In the genomic region with DNA sequence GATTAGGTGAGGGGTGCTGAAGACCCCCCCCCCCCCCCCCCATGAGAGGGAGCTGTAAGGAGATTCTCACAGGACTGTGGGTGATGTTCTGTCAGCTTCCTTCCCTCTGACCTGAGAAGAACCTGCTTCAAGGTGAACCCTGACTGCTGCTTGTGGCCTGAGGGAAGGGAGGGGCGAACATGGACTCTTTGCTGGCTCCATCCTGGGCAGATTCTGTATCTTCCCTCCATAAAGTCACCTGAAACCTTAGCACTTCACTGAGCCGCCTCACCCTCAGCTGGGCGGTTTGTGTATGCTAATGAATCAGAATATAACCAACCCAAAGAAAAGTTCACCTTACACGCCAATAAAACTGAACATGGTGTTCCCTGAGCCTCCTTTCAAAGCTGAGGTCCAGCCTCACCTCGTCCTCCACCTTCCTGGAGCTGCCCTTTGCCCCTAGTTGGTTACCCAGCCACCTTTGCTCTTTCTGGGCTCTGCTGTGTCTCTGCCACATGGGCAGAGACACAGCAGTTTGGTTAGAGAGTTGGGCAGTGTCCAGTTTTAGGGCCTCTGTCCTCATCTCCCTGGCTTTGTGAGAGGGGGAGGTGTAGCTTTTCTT, we compare ENCODE assay signal across 15 mouse cellular contexts. TPM values are rescaled to one million over a fixed set of nuclear protein-coding genes. Genes with fewer than 3 reads are reported as not detected.
DNase-seq lines count a peak whose midpoint lies in the region; ATAC-seq and TF ChIP-seq lines count a peak whose summit lies in the region.
"Had no signal": no experiment of that assay in that cellular context is flagged by ENCODE, and none has a peak within 500 bp of the region (broad histone marks: within the 10 kb centered on the region; RNA-seq: fewer than 3 reads in every experiment).

No protein-coding gene starts in this region.

- no peak for TF ChIP-seq CTCF in liver, adult 2 months (IDR thresholded peaks at IDR 0.05; ENCODE audit: low read depth, low read length)
- no peak for TF ChIP-seq CTCF in stomach, postnatal 0 days (IDR thresholded peaks at IDR 0.05; ENCODE audit: low read depth)

- no peaks in the 10 kb centered on the region for H3K9me3 ChIP-seq in heart, embryonic 14.5 days (ENCODE audit: control insufficient read depth, low read length)
- H3K9me3 ChIP-seq in liver, embryonic 12.5 days (replicated peaks), result no peaks in the 10 kb centered on the region
- no peaks in the 10 kb centered on the region for H3K9me3 ChIP-seq in embryonic facial prominence, embryonic 11.5 days (replicated peaks; ENCODE audit: control insufficient read depth, low read length)
- H3K9me3 ChIP-seq in stomach, postnatal 0 days (ENCODE audit: control insufficient read depth, low read length), result no peaks in the 10 kb centered on the region
- H3K9me3 ChIP-seq: hindbrain, embryonic 15.5 days; midbrain, embryonic 15.5 days had no signal

- TF ChIP-seq EP300 in stomach, postnatal 0 days (optimal IDR thresholded peaks at IDR 0.05), result no peak

- peaks cover 28% of the 10 kb centered on the region for H3K79me2 ChIP-seq in liver, adult 2 months (ENCODE audit: control insufficient read depth, insufficient read depth, low read length)

- H3K27me3 ChIP-seq in heart, embryonic 14.5 days (ENCODE audit: control insufficient read depth, insufficient read depth, low read length), result no peaks in the 10 kb centered on the region
- no peaks in the 10 kb centered on the region for H3K27me3 ChIP-seq in liver, adult 2 months (ENCODE audit: control insufficient read depth, insufficient read depth, low read length)
- no peaks in the 10 kb centered on the region for H3K27me3 ChIP-seq in liver, embryonic 12.5 days (replicated peaks)
- no peaks in the 10 kb centered on the region for H3K27me3 ChIP-seq in embryonic facial prominence, embryonic 11.5 days (ENCODE audit: control insufficient read depth, insufficient read depth, low read length)
- H3K27me3 ChIP-seq in stomach, postnatal 0 days (ENCODE audit: control insufficient read depth, insufficient read depth, low read length), result no peaks in the 10 kb centered on the region
- H3K27me3 ChIP-seq: hindbrain, embryonic 15.5 days; midbrain, embryonic 15.5 days; Patski had no signal

- peaks cover 43 to 68% of the 10 kb centered on the region in 2 experiments for H3K4me1 ChIP-seq in heart, embryonic 14.5 days (ENCODE audit: control insufficient read depth in 2 of 2, insufficient read depth in 2 of 2, low read length in 2 of 2)
- H3K4me1 ChIP-seq in liver, adult 2 months (ENCODE audit: control insufficient read depth, insufficient read depth, low read length), result peaks cover 12% of the 10 kb centered on the region
- H3K4me1 ChIP-seq in liver, embryonic 12.5 days, result peaks cover 16% of the 10 kb centered on the region
- no peaks in the 10 kb centered on the region; the same call in 1 of the 2 replicates for H3K4me1 ChIP-seq in embryonic facial prominence, embryonic 11.5 days (ENCODE audit: control insufficient read depth, insufficient read depth, low read length)
- 0 out of 2 replicates have a peak, but pooled peaks cover 2% of the 10 kb centered on the region for H3K4me1 ChIP-seq in stomach, postnatal 0 days (replicated peaks; ENCODE audit: control insufficient read depth, insufficient read depth)

- no peak for DNase-seq in heart, adult 18-20 months
- peak; percentile 94 for DNase-seq in liver, adult 2 months (ENCODE audit: extremely low read depth, low read depth, low spot score)
- no peak for DNase-seq in embryonic facial prominence, embryonic 11.5 days (ENCODE audit: low spot score)
- no peak for DNase-seq in stomach, postnatal 0 days (ENCODE audit: low spot score)
- DNase-seq in testis, postnatal 14 days (ENCODE audit: low spot score), result no peak
- DNase-seq: adrenal gland, adult 2 months; layer of hippocampus, adult 9-11 months; thymus, postnatal 14 days had no signal

- H3K4me2 ChIP-seq in heart, embryonic 14.5 days (ENCODE audit: low read length), result no peak overlapping the region
- H3K4me2 ChIP-seq in liver, embryonic 12.5 days, result no peak overlapping the region
- H3K4me2 ChIP-seq in embryonic facial prominence, embryonic 11.5 days (ENCODE audit: low read depth, low read length), result no peak overlapping the region
- no peak overlapping the region for H3K4me2 ChIP-seq in stomach, postnatal 0 days (replicated peaks; ENCODE audit: low read depth)
- H3K4me2 ChIP-seq: hindbrain, embryonic 15.5 days; midbrain, embryonic 15.5 days had no signal

- no peak overlapping the region for H3K4me3 ChIP-seq in heart, embryonic 14.5 days (ENCODE audit: control insufficient read depth in 1 of 2, insufficient read depth in 1 of 2, low read depth in 1 of 2, low read length in 2 of 2)
- no peak overlapping the region for H3K4me3 ChIP-seq in liver, adult 2 months (ENCODE audit: insufficient read depth, low read depth, low read length)
- no peak overlapping the region for H3K4me3 ChIP-seq in liver, embryonic 12.5 days
- H3K4me3 ChIP-seq in embryonic facial prominence, embryonic 11.5 days (ENCODE audit: low read depth, low read length), result no peak overlapping the region
- no peak overlapping the region for H3K4me3 ChIP-seq in stomach, postnatal 0 days (ENCODE audit: low read depth, low read length)
- H3K4me3 ChIP-seq: hindbrain, embryonic 15.5 days; midbrain, embryonic 15.5 days had no signal

- no peak overlapping the region for H3K9ac ChIP-seq in heart, embryonic 14.5 days (ENCODE audit: low read length)
- no peak overlapping the region for H3K9ac ChIP-seq in liver, adult 2 months (ENCODE audit: low read depth, low read length)
- H3K9ac ChIP-seq in liver, embryonic 12.5 days, result no peak overlapping the region
- H3K9ac ChIP-seq in embryonic facial prominence, embryonic 11.5 days (replicated peaks; ENCODE audit: low read length), result no peak overlapping the region
- no peak overlapping the region for H3K9ac ChIP-seq in stomach, postnatal 0 days (ENCODE audit: low read length)
- H3K9ac ChIP-seq: hindbrain, embryonic 15.5 days; midbrain, embryonic 15.5 days had no signal

- TF ChIP-seq POLR2A in liver, adult 2 months (IDR thresholded peaks at IDR 0.05; ENCODE audit: extremely low read depth, insufficient read depth, low read length), result no peak

- peaks cover 6% of the 10 kb centered on the region; the same call in 1 of the 2 replicates for H3K36me3 ChIP-seq in heart, embryonic 14.5 days (ENCODE audit: control insufficient read depth, insufficient read depth, low read length)
- H3K36me3 ChIP-seq in liver, adult 2 months (ENCODE audit: control insufficient read depth, insufficient read depth, low read length), result no peaks in the 10 kb centered on the region
- H3K36me3 ChIP-seq in liver, embryonic 12.5 days, result no peaks in the 10 kb centered on the region
- H3K36me3 ChIP-seq in embryonic facial prominence, embryonic 11.5 days (replicated peaks; ENCODE audit: control insufficient read depth, insufficient read depth, low read depth, low read length), result no peaks in the 10 kb centered on the region
- no peaks in the 10 kb centered on the region for H3K36me3 ChIP-seq in stomach, postnatal 0 days (ENCODE audit: control insufficient read depth, insufficient read depth, low read length)
- H3K36me3 ChIP-seq: hindbrain, embryonic 15.5 days; midbrain, embryonic 15.5 days had no signal

- ATAC-seq in heart, embryonic 14.5 days (ENCODE audit: insufficient number of reproducible peaks, insufficient read depth, low FRiP score, low read depth), result no peak
- ATAC-seq in liver, embryonic 12.5 days, result no peak
- 0 out of 2 replicates have a peak, but pooled peaks have one; percentile 31 for ATAC-seq in embryonic facial prominence, embryonic 11.5 days (replicated peaks; ENCODE audit: insufficient number of reproducible peaks, low FRiP score, low TSS enrichment, low read depth)
- no peak for ATAC-seq in stomach, postnatal 0 days (ENCODE audit: low FRiP score, low TSS enrichment)
- ATAC-seq: CD4-positive, CD25-positive, alpha-beta regulatory T cell, adult 4 months; midbrain, embryonic 15.5 days; Patski had no signal

- H3K27ac ChIP-seq in heart, embryonic 14.5 days (replicated peaks in 1 of 2; ENCODE audit: control insufficient read depth in 1 of 2, insufficient read depth in 1 of 2, low read depth in 2 of 2, low read length in 2 of 2), result peak overlapping the region; percentile 17 to 95; a peak in 3 of 4 replicates
- H3K27ac ChIP-seq in liver, adult 2 months (replicated peaks; ENCODE audit: insufficient read depth, low read depth, low read length), result peak overlapping the region; percentile 90
- H3K27ac ChIP-seq in liver, embryonic 12.5 days, result no peak overlapping the region
- no peak overlapping the region for H3K27ac ChIP-seq in embryonic facial prominence, embryonic 11.5 days (replicated peaks; ENCODE audit: low read depth, low read length)
- 0 out of 2 replicates have a peak overlapping the region, but pooled peaks have one; percentile 8 for H3K27ac ChIP-seq in stomach, postnatal 0 days (replicated peaks)
- H3K27ac ChIP-seq: hindbrain, embryonic 15.5 days; macrophage; midbrain, embryonic 15.5 days had no signal

- 94% methylated on average over 5 of the region's 5 CpGs for WGBS in heart, embryonic 14.5 days
- 50% methylated on average over 5 of the region's 5 CpGs for WGBS in liver, adult 2 months
- WGBS in liver, embryonic 12.5 days (ENCODE audit: insufficient replicate concordance), result 80% methylated on average over 5 of the region's 5 CpGs
- 75% methylated on average over 5 of the region's 5 CpGs for WGBS in embryonic facial prominence, embryonic 11.5 days
- WGBS in stomach, postnatal 0 days, result 75% methylated on average over 5 of the region's 5 CpGs

RNA-seq across cellular contexts. Expression of a gene that starts 45.3 kb away (rescaled TPM):
- polyA plus RNA-seq in heart, embryonic 14.5 days (2014; fragmentation: Nextera tagmentation; extraction: Ambion mirVana), result 41.3 and 42.1 TPM in 2 replicates
- 100 to 1,000 TPM; 294 to 298 TPM for total RNA-seq in heart, adult 18-20 months (2021)
- total RNA-seq in liver, adult 2 months (2014; rRNA removed), result 50.3 and 56.6 TPM in 2 replicates
- 58.8 and 61.2 TPM in 2 replicates for polyA plus RNA-seq in liver, adult 2 months (2012; rRNA removed)
- polyA plus RNA-seq in liver, embryonic 12.5 days (2016; fragmentation: Nextera tagmentation; extraction: Ambion mirVana), result 10.3 and 11.0 TPM in 2 replicates
- 8.8 and 10.1 TPM in 2 replicates for polyA plus RNA-seq in embryonic facial prominence, embryonic 11.5 days (2014; fragmentation: Nextera tagmentation; extraction: Ambion mirVana)
- polyA plus RNA-seq in stomach, postnatal 0 days (2015; fragmentation: Nextera tagmentation; extraction: Ambion mirVana), result 24.0 and 27.7 TPM in 2 replicates

Comparison
In these comparisons a context has a peak if more than half of its experiments do, and no peak if none do; other contexts are left out.
1. H3K27ac ChIP-seq: peak in heart, embryonic 14.5 days (2 of 2), liver, adult 2 months (single experiment) and stomach, postnatal 0 days (single experiment); none in liver, embryonic 12.5 days (single experiment) and embryonic facial prominence, embryonic 11.5 days (single experiment).